Mouse (Mus musculus) kidney, adult 2 months (tissue): ENCODE results near the gene B3gnt8.

Source experiments
- CTCF ChIP-seq: fragments of 200-500 bp; conservative IDR thresholded peaks from 2 replicates; pipeline ENCODE4 v1.5.1; 2011; ENCODE audit warnings: low read depth, mild to moderate bottlenecking, control low read depth, low read length, moderate library complexity, mixed read lengths; ENCODE audit not compliant: insufficient read depth, insufficient read length
- POLR2A ChIP-seq: fragments of 200-500 bp; IDR thresholded peaks from one replicate; pipeline ENCODE4 v1.6.1; 2011; ENCODE audit warnings: low read depth, low read length, control low read depth

GRCm38 (mm10) chr7:25670096-25670495 lies 43.6 kb downstream of the B3gnt8 start:
- TF ChIP-seq POLR2A (no peak), CTCF (no peak)
